Mouse (Mus musculus): ENCODE data around the gene Ola1.

- TF ChIP-seq CTCF (IDR thresholded peaks at IDR 0.05; ENCODE audit: extremely low read depth, insufficient read length, insufficient replicate concordance, low read depth, low read length) = no peak
- TF ChIP-seq POLR2A (IDR thresholded peaks at IDR 0.05; ENCODE audit: low read depth, low read length) = no peak
Observed at GRCm38 (mm10) chr2:73218913-73219312, at the start of gene Ola1.

Measured in small intestine, adult 2 months (tissue).